Mouse (Mus musculus) embryonic facial prominence, embryonic 12.5 days (tissue): ENCODE results near the gene Ly6g6c. TPM values are rescaled to one million over a fixed set of nuclear protein-coding genes. Genes with fewer than 3 reads are reported as not detected.

Experiments
- ATAC-seq: fragments of 200-750 bp; cut with Nextera tagmentation; 2 replicates; pipeline ENCODE4 v1.8.0; 2017; ENCODE audit not compliant: insufficient number of reproducible peaks, insufficient read depth, low FRiP score, low TSS enrichment
- H3K27ac ChIP-seq: fragments of 300-500 bp; sonication (generic); 2 replicates; pipeline ENCODE4 v1.5.1; 2016; ENCODE audit warnings: mild to moderate bottlenecking
- H3K27me3 ChIP-seq: fragments of 300-500 bp; sonication (generic); 2 replicates; pipeline ENCODE4 v1.6.1; 2016; ENCODE audit warnings: mild to moderate bottlenecking, moderate library complexity
- H3K36me3 ChIP-seq: fragments of 300-500 bp; sonication (generic); 2 replicates; pipeline ENCODE4 v1.6.1; 2016; ENCODE audit warnings: mild to moderate bottlenecking
- H3K4me1 ChIP-seq: fragments of 300-500 bp; sonication (generic); 2 replicates; pipeline ENCODE4 v1.6.1; 2016
- H3K4me2 ChIP-seq: fragments of 300-500 bp; sonication (generic); replicated peaks from 2 replicates; pipeline ENCODE4 v1.6.1; 2016; ENCODE audit warnings: mild to moderate bottlenecking, moderate library complexity
- H3K4me3 ChIP-seq: fragments of 300-500 bp; sonication (generic); 2 replicates; pipeline ENCODE4 v1.5.1; 2016; ENCODE audit warnings: mild to moderate bottlenecking
- H3K9ac ChIP-seq: fragments of 300-500 bp; sonication (generic); 2 replicates; pipeline ENCODE4 v1.6.1; 2016; ENCODE audit warnings: mild to moderate bottlenecking, moderate library complexity
- H3K9me3 ChIP-seq: fragments of 300-500 bp; sonication (generic); 2 replicates; pipeline ENCODE4 v1.6.1; 2016; ENCODE audit warnings: mild to moderate bottlenecking, moderate library complexity
- WGBS: fragments of 180-500 bp; shearing (Covaris S2); methylation state at CpG from one replicate; pipeline ENCODE4 v1.1.7; 2016; 5-methylcytosine and 5-hydroxymethylcytosine counted together
- polyA plus RNA-seq: library from polyadenylated mRNA; unstranded; fragments of >200 nt; fragmentation: Nextera tagmentation; extraction: Ambion mirVana; gene quantifications from 2 replicates; pipeline ENCODE4 v1.2.1, GENCODE M21; 2016

The Ly6g6c gene
- polyA plus RNA-seq, 1 experiment from 2014 or later = not detected

DNA sequence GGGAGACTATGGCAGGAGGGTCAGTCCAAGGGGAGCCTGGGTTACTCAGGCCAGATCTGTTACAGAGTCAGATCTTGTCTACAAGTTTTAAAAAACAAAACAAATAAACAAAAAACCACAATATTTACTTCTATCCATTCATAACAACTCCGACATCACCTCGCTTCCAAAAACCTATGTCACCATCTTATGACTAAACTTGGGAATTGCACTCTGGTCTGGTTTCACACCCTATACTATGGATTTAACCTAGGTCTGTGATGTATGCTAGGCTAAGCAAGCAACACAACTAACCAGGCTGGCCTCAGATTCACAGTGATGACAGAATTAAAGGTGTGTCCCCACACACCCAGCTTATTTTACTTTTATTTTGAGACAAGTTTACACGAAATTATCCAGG lies 41.3 kb downstream of the Ly6g6c start:
- Histone ChIP-seq H3K36me3 (peaks cover 22% of the 10 kb centered on the region), H3K9ac (no peak overlapping the region), H3K4me3 (no peak overlapping the region), H3K9me3 (no peaks in the 10 kb centered on the region), H3K27ac (no peak overlapping the region), H3K4me2 (no peak overlapping the region; the same call in 1 of the 2 replicates), H3K4me1 (no peaks in the 10 kb centered on the region), H3K27me3 (no peaks in the 10 kb centered on the region)
- WGBS = 64% methylated on average over 3 of the region's 3 CpGs
- ATAC-seq = no peak

DNA sequence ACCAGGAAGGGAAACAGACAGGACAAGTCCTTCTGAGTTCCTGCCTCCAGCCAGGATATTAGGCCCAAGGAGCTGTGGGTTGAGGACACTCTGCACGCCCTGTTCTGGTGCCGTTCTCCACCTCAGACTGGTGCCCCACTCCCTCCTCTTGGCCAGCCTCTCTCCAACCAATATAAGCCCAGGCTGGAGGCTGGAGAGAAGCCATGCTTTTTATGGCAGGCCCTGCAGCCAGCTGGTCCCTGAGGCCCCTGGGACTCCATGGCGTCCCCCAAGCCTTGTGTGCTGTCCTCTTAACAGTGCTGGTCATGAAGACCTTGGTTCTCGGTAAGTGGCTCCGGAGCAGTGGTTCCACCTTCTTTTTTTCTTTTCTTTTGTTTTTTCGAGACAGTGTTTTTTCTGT lies 42.9 kb downstream of the Ly6g6c start, which contains the start of gene Ly6g5c:
TSS of gene Ly6g5c (plus strand) at position 183 of the 400 bp plus-strand sequence.
- H3K4me1 ChIP-seq = no peaks in the 10 kb centered on the region
- H3K4me3 ChIP-seq = no peak within 1 kb of the TSS
- 80% methylated on average over 6 of the region's 6 CpGs for WGBS
- no peak within 1 kb of the TSS for H3K27ac ChIP-seq
- no peaks in the 10 kb centered on the region for H3K27me3 ChIP-seq
- H3K36me3 ChIP-seq = peaks cover 6% of the 10 kb centered on the region; the same call in 1 of the 2 replicates
- no peak for ATAC-seq
- no peaks in the 10 kb centered on the region for H3K9me3 ChIP-seq
- no peak within 1 kb of the TSS for H3K4me2 ChIP-seq
- H3K9ac ChIP-seq = no peak within 1 kb of the TSS

DNA sequence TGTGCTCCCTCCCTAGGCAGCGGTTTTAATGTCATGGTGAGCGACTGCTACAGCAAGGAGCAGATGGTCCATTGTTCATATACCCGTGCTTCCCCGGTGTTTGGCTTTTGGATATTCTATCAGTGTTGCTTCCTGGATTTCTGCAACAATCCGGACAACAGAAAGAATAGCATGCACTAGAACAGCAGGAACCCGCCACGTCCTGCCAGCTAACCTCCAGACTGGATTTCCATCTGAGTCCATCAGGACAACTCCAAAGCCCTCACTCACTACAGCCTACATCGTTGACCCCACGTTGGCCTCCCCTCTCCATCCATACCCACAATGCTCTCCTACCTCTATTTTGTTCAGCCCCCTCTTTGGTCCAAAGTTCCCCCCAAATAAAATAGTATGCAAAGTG lies 46.6 kb downstream of the Ly6g6c start:
- H3K27ac ChIP-seq = no peak overlapping the region
- peaks cover 24% of the 10 kb centered on the region for H3K36me3 ChIP-seq
- no peaks in the 10 kb centered on the region for H3K9me3 ChIP-seq
- no peaks in the 10 kb centered on the region for H3K27me3 ChIP-seq
- 82% methylated on average over 9 of the region's 9 CpGs for WGBS
- H3K4me3 ChIP-seq = no peak overlapping the region
- H3K4me1 ChIP-seq = no peaks in the 10 kb centered on the region
- H3K4me2 ChIP-seq = no peak overlapping the region
- no peak for ATAC-seq
- H3K9ac ChIP-seq = no peak overlapping the region

DNA sequence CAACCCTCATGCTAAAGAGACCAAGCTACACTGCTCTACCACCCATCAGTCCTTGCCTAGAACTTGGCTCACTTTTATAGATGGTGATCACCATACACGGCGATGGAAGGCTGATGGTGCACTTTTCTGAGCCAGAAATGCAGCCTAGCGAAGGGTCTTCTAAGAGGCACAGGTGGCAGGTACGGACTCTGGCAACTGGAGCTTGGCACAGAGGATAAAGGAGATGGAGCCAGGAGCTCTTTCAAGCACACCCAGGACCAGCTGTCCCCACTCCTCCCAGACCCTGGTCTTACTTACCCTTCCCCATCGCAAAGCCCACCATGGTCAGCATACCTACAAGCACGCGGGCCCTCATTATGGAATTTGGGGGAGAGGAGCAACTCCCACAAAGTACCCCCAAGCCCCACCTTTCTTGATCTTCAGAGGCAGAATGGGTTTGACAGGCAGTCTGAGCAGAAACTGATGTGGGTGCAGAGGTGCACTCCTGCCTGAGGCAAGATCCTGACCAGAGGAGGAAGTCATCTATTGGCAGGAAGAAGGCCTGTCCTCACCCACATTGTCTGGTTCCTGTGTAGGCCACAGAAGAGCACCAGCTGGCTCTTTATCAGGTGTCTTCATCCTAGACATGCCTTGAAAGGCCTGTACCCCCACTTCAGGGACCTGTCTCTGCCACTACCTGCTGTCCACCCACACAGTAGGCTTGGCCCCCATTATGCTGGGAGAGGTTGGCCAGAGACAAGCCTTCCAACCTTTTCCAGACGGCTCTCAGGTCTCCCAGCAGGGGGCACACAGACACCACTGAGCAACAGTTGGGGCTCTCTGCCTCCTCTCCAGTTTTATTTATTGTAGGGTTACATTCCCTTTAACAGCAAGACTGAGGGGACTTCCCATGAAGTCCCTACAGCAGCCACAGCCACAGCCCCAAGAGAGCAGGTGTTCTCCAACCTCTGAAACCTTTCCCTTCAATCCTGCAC lies 50.1 kb downstream of the Ly6g6c start, which contains the start of gene Ly6g5b:
TSS of gene Ly6g5b (minus strand) at position 383 of the 974 bp plus-strand sequence.
- no peak within 1 kb of the TSS for H3K27ac ChIP-seq
- H3K9ac ChIP-seq = no peak within 1 kb of the TSS
- H3K4me1 ChIP-seq = peaks cover 8% of the 10 kb centered on the region
- H3K27me3 ChIP-seq = no peaks in the 10 kb centered on the region
- no peak within 1 kb of the TSS for H3K4me2 ChIP-seq
- no peaks in the 10 kb centered on the region for H3K9me3 ChIP-seq
- no peak within 1 kb of the TSS for H3K4me3 ChIP-seq
- WGBS = 83% methylated on average over 8 of the region's 8 CpGs
- ATAC-seq = no peak
- H3K36me3 ChIP-seq = peaks cover 42% of the 10 kb centered on the region

Other genes with a start within 250 kb of the Ly6g6c start
- 21.5 and 23.8 TPM in 2 replicates for gene Stk19, start 228.4 kb upstream of the Ly6g6c start, polyA plus RNA-seq
- 65.5 and 77.7 TPM in 2 replicates for gene Dxo, start 228.4 kb upstream of the Ly6g6c start, polyA plus RNA-seq
- gene Skiv2l, start 215.2 kb upstream of the Ly6g6c start, polyA plus RNA-seq = 61.6 and 64.3 TPM in 2 replicates
- gene Nelfe, start 215.0 kb upstream of the Ly6g6c start, polyA plus RNA-seq = 127 and 134 TPM in 2 replicates
- 1.1 and 1.7 TPM in 2 replicates for gene Cfb, start 202.9 kb upstream of the Ly6g6c start, polyA plus RNA-seq
- gene Zbtb12, start 185.9 kb upstream of the Ly6g6c start, polyA plus RNA-seq = 8.6 and 8.9 TPM in 2 replicates
- 0.31 TPM in 1 of 2 replicates, not detected in the other for gene Gm20547, start 183.3 kb upstream of the Ly6g6c start, polyA plus RNA-seq
- 1.2 and 2.5 TPM in 2 replicates for gene C2, start 167.1 kb upstream of the Ly6g6c start, polyA plus RNA-seq
- 111 and 121 TPM in 2 replicates for gene Ehmt2, start 166.9 kb upstream of the Ly6g6c start, polyA plus RNA-seq
- gene Slc44a4, start 150.9 kb upstream of the Ly6g6c start, polyA plus RNA-seq = 0.29 TPM in 1 of 2 replicates, not detected in the other
- gene Neu1, start 134.1 kb upstream of the Ly6g6c start, polyA plus RNA-seq = 19.2 and 20.8 TPM in 2 replicates
- gene Hspa1b, start 106.2 kb upstream of the Ly6g6c start, polyA plus RNA-seq = 0.33 and 0.36 TPM in 2 replicates
- not detected in 2 replicates for gene Gm20481, start 95.5 kb upstream of the Ly6g6c start, polyA plus RNA-seq
- gene Hspa1a, start 93.2 kb upstream of the Ly6g6c start, polyA plus RNA-seq = 4.2 and 4.9 TPM in 2 replicates
- 0.84 and 0.99 TPM in 2 replicates for gene Hspa1l, start 92.7 kb upstream of the Ly6g6c start, polyA plus RNA-seq
- 212 and 230 TPM in 2 replicates for gene Lsm2, start 83.5 kb upstream of the Ly6g6c start, polyA plus RNA-seq
- 150 and 160 TPM in 2 replicates for gene Vars, start 64.4 kb upstream of the Ly6g6c start, polyA plus RNA-seq
- 0.20 and 0.25 TPM in 2 replicates for gene Vwa7, start 48.8 kb upstream of the Ly6g6c start, polyA plus RNA-seq
- 8.7 and 9.5 TPM in 2 replicates for gene Sapcd1, start 37.4 kb upstream of the Ly6g6c start, polyA plus RNA-seq
- 3.7 and 4.2 TPM in 2 replicates for gene Msh5, start 18.6 kb upstream of the Ly6g6c start, polyA plus RNA-seq
- 205 and 211 TPM in 2 replicates for gene Clic1, start 15.4 kb upstream of the Ly6g6c start, polyA plus RNA-seq
- 471 and 492 TPM in 2 replicates for gene Ddah2, start 6.4 kb upstream of the Ly6g6c start, polyA plus RNA-seq
- 0.61 and 0.99 TPM in 2 replicates for gene Mpig6b, start 796 bp downstream of the Ly6g6c start, polyA plus RNA-seq
- 1.1 and 1.3 TPM in 2 replicates for gene Ly6g6e, start 11.5 kb downstream of the Ly6g6c start, polyA plus RNA-seq
- gene Ly6g6d, start 12.7 kb downstream of the Ly6g6c start, polyA plus RNA-seq = 0.68 TPM in 1 of 2 replicates, not detected in the other
- gene Ly6g6f, start 20.2 kb downstream of the Ly6g6c start, polyA plus RNA-seq = 0.27 and 0.65 TPM in 2 replicates
- gene Abhd16a, start 23.9 kb downstream of the Ly6g6c start, polyA plus RNA-seq = 83.3 and 86.7 TPM in 2 replicates
- not detected in 2 replicates for gene Ly6g5c, start 42.9 kb downstream of the Ly6g6c start, polyA plus RNA-seq
- 0.82 and 1.0 TPM in 2 replicates for gene Ly6g5b, start 50.0 kb downstream of the Ly6g6c start, polyA plus RNA-seq
- 22.4 and 25.5 TPM in 2 replicates for gene Gpank1, start 56.1 kb downstream of the Ly6g6c start, polyA plus RNA-seq
- 254 and 259 TPM in 2 replicates for gene Csnk2b, start 56.7 kb downstream of the Ly6g6c start, polyA plus RNA-seq
- gene D17H6S53E, start 61.0 kb downstream of the Ly6g6c start, polyA plus RNA-seq = 9.3 and 10.7 TPM in 2 replicates
- gene Apom, start 66.7 kb downstream of the Ly6g6c start, polyA plus RNA-seq = 0.46 and 0.49 TPM in 2 replicates
- 73.3 and 74.0 TPM in 2 replicates for gene Bag6, start 69.8 kb downstream of the Ly6g6c start, polyA plus RNA-seq
- gene Prrc2a, start 99.5 kb downstream of the Ly6g6c start, polyA plus RNA-seq = 225 and 230 TPM in 2 replicates
- 7.0 and 7.3 TPM in 2 replicates for gene Aif1, start 110.7 kb downstream of the Ly6g6c start, polyA plus RNA-seq
- gene Lst1, start 123.1 kb downstream of the Ly6g6c start, polyA plus RNA-seq = 5.9 and 7.7 TPM in 2 replicates
- 0.95 and 0.98 TPM in 2 replicates for gene Ltb, start 129.1 kb downstream of the Ly6g6c start, polyA plus RNA-seq
- gene Tnf, start 136.6 kb downstream of the Ly6g6c start, polyA plus RNA-seq = 0.15 and 0.25 TPM in 2 replicates
- 0.22 and 0.27 TPM in 2 replicates for gene Lta, start 140.0 kb downstream of the Ly6g6c start, polyA plus RNA-seq
- gene Gm16181, start 155.4 kb downstream of the Ly6g6c start, polyA plus RNA-seq = 1.0 TPM in 1 of 2 replicates, not detected in the other
- gene Atp6v1g2, start 168.3 kb downstream of the Ly6g6c start, polyA plus RNA-seq = 4.5 and 5.5 TPM in 2 replicates
- gene Nfkbil1, start 170.4 kb downstream of the Ly6g6c start, polyA plus RNA-seq = 13.0 and 13.3 TPM in 2 replicates
- gene Ddx39b, start 176.4 kb downstream of the Ly6g6c start, polyA plus RNA-seq = 572 and 587 TPM in 2 replicates
- 20.8 and 21.5 TPM in 2 replicates for gene H2-D1, start 197.3 kb downstream of the Ly6g6c start, polyA plus RNA-seq